Mouse (Mus musculus) liver, embryonic 14.5 days (tissue): ENCODE results near the gene Fcrl5. TPM values are rescaled to one million over a fixed set of nuclear protein-coding genes. Genes with fewer than 3 reads are reported as not detected.

Experiments used
- ATAC-seq: fragments of 200-750 bp; cut with Nextera tagmentation; 2 replicates; pipeline ENCODE4 v1.8.0; 2017; ENCODE audit warnings: moderate number of reproducible peaks, mild to moderate bottlenecking, moderate library complexity; ENCODE audit not compliant: insufficient read depth
- DNase-seq, 3 experiments: peaks; one replicate each; pipeline ENCODE4 v3.0.0-alpha.2; 2012 to 2013; ENCODE audit warnings: low read depth in 3 of 3, low spot score in 3 of 3
- H3K27ac ChIP-seq: fragments of 300-500 bp; sonication (generic); 2 replicates; pipeline ENCODE4 v1.5.1; 2014; ENCODE audit warnings: moderate library complexity, mild to moderate bottlenecking, control low read depth, inconsistent platforms
- H3K27me3 ChIP-seq: fragments of 300-500 bp; sonication (generic); 2 replicates; pipeline ENCODE4 v1.6.1; 2014; ENCODE audit warnings: mild to moderate bottlenecking, low read length, moderate library complexity; ENCODE audit not compliant: control insufficient read depth, insufficient read depth
- H3K36me3 ChIP-seq: fragments of 300-500 bp; sonication (generic); replicated peaks from 2 replicates; pipeline ENCODE4 v1.6.1; 2014; ENCODE audit warnings: low read depth; ENCODE audit not compliant: control insufficient read depth, insufficient read depth
- H3K4me1 ChIP-seq, 2 experiments: fragments of 200-500 bp in 1 of 2; fragments of 300-500 bp in 1 of 2; sonication (generic) in 1 of 2; replicated peaks; 2 replicates each; pipeline ENCODE4 v1.6.1; 2012 to 2014; ENCODE audit warnings: antibody characterized with exemption in 1 of 2, inconsistent platforms in 1 of 2, low read length in 1 of 2; ENCODE audit not compliant: control insufficient read depth in 2 of 2, insufficient read depth in 2 of 2
- H3K4me2 ChIP-seq: fragments of 300-500 bp; sonication (generic); 2 replicates; pipeline ENCODE4 v1.6.1; 2014; ENCODE audit warnings: low read depth, mild to moderate bottlenecking, control low read depth, moderate library complexity
- H3K4me3 ChIP-seq, 2 experiments: fragments of 200-500 bp in 1 of 2; fragments of 300-500 bp in 1 of 2; sonication (generic) in 1 of 2; 2 replicates each; pipeline ENCODE4 v1.5.1; 2012 to 2014; ENCODE audit warnings: low read depth in 2 of 2, low read length in 2 of 2, mild to moderate bottlenecking in 2 of 2, control low read depth in 1 of 2, inconsistent platforms in 1 of 2, moderate library complexity in 1 of 2; ENCODE audit not compliant: insufficient read depth in 1 of 2
- H3K9ac ChIP-seq: fragments of 300-500 bp; sonication (generic); replicated peaks from 2 replicates; pipeline ENCODE4 v1.6.1; 2014; ENCODE audit warnings: mild to moderate bottlenecking, control low read depth, moderate library complexity
- H3K9me3 ChIP-seq: fragments of 300-500 bp; sonication (generic); 2 replicates; pipeline ENCODE4 v1.6.1; 2016; ENCODE audit warnings: low read length, mixed read lengths; ENCODE audit not compliant: control insufficient read depth
- CTCF ChIP-seq: IDR thresholded peaks from 2 replicates; pipeline ENCODE4 v1.5.1; 2016; ENCODE audit warnings: antibody characterized with exemption, low read depth, control low read depth
- EP300 ChIP-seq: IDR thresholded peaks from 2 replicates; pipeline ENCODE4 v1.6.1; 2016; ENCODE audit warnings: antibody characterized with exemption, low read depth
- WGBS: fragments of 180-500 bp; shearing (Covaris S2); extraction: QIAGEN DNeasy Blood & Tissue Kit; methylation state at CpG from one replicate; pipeline ENCODE4 v1.1.7; 2014; ENCODE audit not compliant: insufficient replicate concordance; 5-methylcytosine and 5-hydroxymethylcytosine counted together
- polyA plus RNA-seq, 2 experiments: library from polyadenylated mRNA; depleted of rRNA in 1 of 2; stranded (reverse) in 1 of 2; unstranded in 1 of 2; fragments of >200 nt; fragmentation: Nextera tagmentation in 1 of 2; extraction: Ambion mirVana in 1 of 2; gene quantifications; 2 replicates each; pipeline versions ENCODE4 v1.2.1 to v1.2.3; 2012 to 2014

Fcrl5 gene
- polyA plus RNA-seq, 2 experiments: not detected

GRCm38 (mm10) chr3:87509061-87509460 lies 73.5 kb downstream of the Fcrl5 start:
- 25% methylated on average over 4 of the region's 4 CpGs for WGBS
- ATAC-seq: peak; percentile 36
- Histone ChIP-seq H3K27ac (no peak overlapping the region), H3K4me3 (no peak overlapping the region), H3K4me2 (no peak overlapping the region), H3K9ac (no peak overlapping the region), H3K4me1 (peaks cover 0 to 16% of the 10 kb centered on the region in 2 experiments; a peak in 2 of 4 replicates), H3K36me3 (no peaks in the 10 kb centered on the region), H3K27me3 (no peaks in the 10 kb centered on the region), H3K9me3 (no peaks in the 10 kb centered on the region)
- TF ChIP-seq EP300 (no peak), CTCF (no peak)
- no peak for DNase-seq

GRCm38 (mm10) chr3:87510832-87511231 lies 75.3 kb downstream of the Fcrl5 start:
- DNase-seq (no peak), ATAC-seq (no peak)
- H3K36me3 ChIP-seq: no peaks in the 10 kb centered on the region
- H3K9me3 ChIP-seq: no peaks in the 10 kb centered on the region
- H3K4me2 ChIP-seq: no peak overlapping the region
- WGBS: 69% methylated on average over 9 of the region's 9 CpGs
- H3K27ac ChIP-seq: no peak overlapping the region
- TF ChIP-seq EP300: no peak
- no peak for TF ChIP-seq CTCF
- peaks cover 0 to 22% of the 10 kb centered on the region in 2 experiments; a peak in 2 of 4 replicates for H3K4me1 ChIP-seq
- no peak overlapping the region for H3K9ac ChIP-seq
- no peaks in the 10 kb centered on the region for H3K27me3 ChIP-seq
- no peak overlapping the region for H3K4me3 ChIP-seq

GRCm38 (mm10) chr3:87511971-87512765 lies 76.6 kb downstream of the Fcrl5 start:
- DNase-seq: no peak

GRCm38 (mm10) chr3:87515567-87516081 lies 80.1 kb downstream of the Fcrl5 start:
- 12% methylated on average over 13 of the region's 13 CpGs for WGBS
- Histone ChIP-seq H3K4me2 (no peak overlapping the region), H3K9me3 (no peaks in the 10 kb centered on the region), H3K4me1 (peaks cover 0 to 18% of the 10 kb centered on the region in 2 experiments; a peak in 2 of 4 replicates), H3K27ac (no peak overlapping the region), H3K9ac (no peak overlapping the region), H3K4me3 (no peak overlapping the region), H3K27me3 (no peaks in the 10 kb centered on the region), H3K36me3 (no peaks in the 10 kb centered on the region)
- ATAC-seq (no peak), DNase-seq (no peak)
- TF ChIP-seq EP300: no peak
- no peak for TF ChIP-seq CTCF

More at GRCm38 (mm10) chr3:87511971-87512765, 76.6 kb downstream of the Fcrl5 start:
- no peaks in the 10 kb centered on the region for H3K36me3 ChIP-seq
- H3K4me2 ChIP-seq: no peak overlapping the region
- H3K9ac ChIP-seq: no peak overlapping the region
- no peak for TF ChIP-seq CTCF
- no peak for TF ChIP-seq EP300
- no peaks in the 10 kb centered on the region for H3K9me3 ChIP-seq
- no peaks in the 10 kb centered on the region for H3K27me3 ChIP-seq
- ATAC-seq: no peak
- H3K27ac ChIP-seq: no peak overlapping the region
- H3K4me1 ChIP-seq: peaks cover 0 to 24% of the 10 kb centered on the region in 2 experiments; a peak in 2 of 4 replicates
- 21% methylated on average over 16 of the region's 16 CpGs for WGBS
- H3K4me3 ChIP-seq: no peak overlapping the region

GRCm38 (mm10) chr3:87518425-87518824 lies 82.9 kb downstream of the Fcrl5 start:
- peaks cover 0 to 7% of the 10 kb centered on the region in 2 experiments; a peak in 2 of 4 replicates for H3K4me1 ChIP-seq
- H3K27me3 ChIP-seq: no peaks in the 10 kb centered on the region; the same call in 1 of the 2 replicates
- no peak overlapping the region for H3K4me3 ChIP-seq
- no peak for DNase-seq
- no peak overlapping the region for H3K27ac ChIP-seq
- H3K36me3 ChIP-seq: no peaks in the 10 kb centered on the region
- no peak for ATAC-seq
- H3K9ac ChIP-seq: no peak overlapping the region
- no peak overlapping the region for H3K4me2 ChIP-seq
- no peaks in the 10 kb centered on the region for H3K9me3 ChIP-seq
- TF ChIP-seq CTCF (no peak), EP300 (no peak)
